Mouse (Mus musculus) kidney, embryonic 16.5 days (tissue): ENCODE measurements at regions not wholly inside any gene's neighbourhood (a gene's known extent, or its start where the extent isn't known, plus 50 kb on each side); places are given as distances from the start of the nearest gene placed in this dataset.

Experiments
- ATAC-seq: fragments of 200-750 bp; cut with Nextera tagmentation; 2 replicates; pipeline ENCODE4 v1.8.0; 2017; ENCODE audit warnings: moderate TSS enrichment; ENCODE audit not compliant: low FRiP score, low TSS enrichment
- H3K27ac ChIP-seq: fragments of 300-500 bp; sonication (generic); 2 replicates; pipeline ENCODE4 v1.5.1; 2014; ENCODE audit warnings: low read length
- H3K27me3 ChIP-seq: fragments of 300-500 bp; sonication (generic); 2 replicates; pipeline ENCODE4 v1.6.1; 2014; ENCODE audit warnings: low read length, control low read depth, mixed read lengths; ENCODE audit not compliant: insufficient read depth
- H3K36me3 ChIP-seq: fragments of 300-500 bp; sonication (generic); 2 replicates; pipeline ENCODE4 v1.6.1; 2014; ENCODE audit warnings: low read length, control low read depth, mixed read lengths; ENCODE audit not compliant: insufficient read depth
- H3K4me1 ChIP-seq: fragments of 300-500 bp; sonication (generic); 2 replicates; pipeline ENCODE4 v1.6.1; 2014; ENCODE audit warnings: low read length, control low read depth, mixed read lengths; ENCODE audit not compliant: insufficient read depth
- H3K4me2 ChIP-seq: fragments of 300-500 bp; sonication (generic); replicated peaks from 2 replicates; pipeline ENCODE4 v1.6.1; 2014; ENCODE audit warnings: low read depth, low read length
- H3K4me3 ChIP-seq: fragments of 300-500 bp; sonication (generic); 2 replicates; pipeline ENCODE4 v1.5.1; 2014; ENCODE audit warnings: mild to moderate bottlenecking, low read length
- H3K9ac ChIP-seq: fragments of 300-500 bp; sonication (generic); replicated peaks from 2 replicates; pipeline ENCODE4 v1.6.1; 2014; ENCODE audit warnings: low read length
- H3K9me3 ChIP-seq: fragments of 300-500 bp; sonication (generic); 2 replicates; pipeline ENCODE4 v1.6.1; 2016; ENCODE audit warnings: low read length, control low read depth
- WGBS: fragments of 180-500 bp; shearing (Covaris S2); extraction: QIAGEN DNeasy Blood & Tissue Kit; methylation state at CpG from one replicate; pipeline ENCODE4 v1.1.7; 2014; 5-methylcytosine and 5-hydroxymethylcytosine counted together

DNA sequence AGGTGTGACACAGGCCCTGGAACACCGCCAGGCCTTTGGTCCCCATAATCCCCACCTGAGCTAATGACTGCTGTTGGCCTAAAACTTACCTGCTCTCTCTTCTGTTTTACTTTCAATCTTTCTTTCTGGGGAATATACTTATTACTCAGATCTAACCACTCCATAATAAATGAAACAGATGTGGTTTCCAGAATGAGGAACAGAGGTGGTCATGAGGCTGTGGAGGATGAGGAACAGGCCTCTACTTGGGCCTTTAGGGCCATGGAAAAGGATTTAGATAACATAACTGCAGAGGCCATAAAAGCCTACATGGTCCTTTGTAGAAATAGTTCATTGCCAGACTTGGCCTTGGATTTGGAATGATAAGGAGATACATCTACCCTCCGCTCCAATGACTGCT is 74.1 kb downstream of the B3gnt5 start:
- H3K9me3 ChIP-seq: no peaks in the 10 kb centered on the region
- H3K4me1 ChIP-seq: no peaks in the 10 kb centered on the region
- no peaks in the 10 kb centered on the region for H3K27me3 ChIP-seq
- 88% methylated on average over 2 of the region's 2 CpGs for WGBS
- H3K27ac ChIP-seq: no peak overlapping the region
- H3K36me3 ChIP-seq: no peaks in the 10 kb centered on the region
- no peak overlapping the region for H3K4me3 ChIP-seq
- no peak for ATAC-seq
- H3K9ac ChIP-seq: no peak overlapping the region
- H3K4me2 ChIP-seq: no peak overlapping the region

DNA sequence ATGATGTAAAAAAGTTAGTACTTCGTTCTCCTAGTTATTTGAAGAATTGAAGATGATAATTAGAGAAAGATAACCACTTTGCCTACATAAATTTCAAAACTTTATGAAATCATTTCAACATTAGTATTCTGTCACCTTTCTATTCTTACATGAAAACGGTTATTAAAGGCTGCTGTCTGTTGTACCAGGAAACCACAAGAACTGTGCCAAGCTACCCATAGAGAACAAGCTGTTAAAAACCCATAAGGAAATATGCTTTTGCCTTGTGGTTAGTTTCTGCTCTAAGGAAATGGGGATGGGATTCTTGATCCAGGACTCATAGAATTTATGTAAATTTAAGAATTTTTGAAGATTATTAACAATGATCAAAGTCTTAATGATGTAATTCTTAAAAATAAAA is 74.7 kb downstream of the B3gnt5 start:
- no peaks in the 10 kb centered on the region for H3K36me3 ChIP-seq
- no peaks in the 10 kb centered on the region for H3K4me1 ChIP-seq
- no peaks in the 10 kb centered on the region for H3K27me3 ChIP-seq
- H3K4me2 ChIP-seq: no peak overlapping the region
- H3K4me3 ChIP-seq: no peak overlapping the region
- no peaks in the 10 kb centered on the region for H3K9me3 ChIP-seq
- no peak for ATAC-seq
- no peak overlapping the region for H3K9ac ChIP-seq
- WGBS: 77% methylated on average over 2 of the region's 2 CpGs
- H3K27ac ChIP-seq: no peak overlapping the region

DNA sequence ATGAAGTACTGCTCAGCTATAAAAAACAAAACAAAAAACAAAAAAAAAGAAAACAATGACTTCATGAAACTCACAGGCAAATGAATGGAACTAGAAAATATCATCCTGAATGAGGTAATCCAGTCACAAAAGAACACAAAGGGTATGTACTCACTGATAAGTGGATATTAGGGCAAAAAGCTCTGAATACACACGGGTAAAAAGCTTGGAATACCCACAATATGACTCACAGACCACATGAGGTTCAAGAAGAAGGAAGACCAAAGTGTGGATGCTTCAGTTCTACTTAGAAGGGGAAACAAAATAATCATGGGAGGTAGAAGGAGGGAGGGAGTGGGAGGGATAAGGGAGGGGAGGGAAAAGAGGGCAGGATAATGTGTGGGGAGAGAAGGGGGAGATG is 79.8 kb downstream of the B3gnt5 start:
- Histone ChIP-seq H3K4me1 (no peaks in the 10 kb centered on the region), H3K9me3 (no peaks in the 10 kb centered on the region), H3K27me3 (no peaks in the 10 kb centered on the region), H3K9ac (no peak overlapping the region), H3K36me3 (no peaks in the 10 kb centered on the region), H3K4me3 (no peak overlapping the region), H3K27ac (no peak overlapping the region), H3K4me2 (no peak overlapping the region)
- no peak for ATAC-seq
- 59% methylated on average over 1 of the region's 1 CpGs for WGBS

DNA sequence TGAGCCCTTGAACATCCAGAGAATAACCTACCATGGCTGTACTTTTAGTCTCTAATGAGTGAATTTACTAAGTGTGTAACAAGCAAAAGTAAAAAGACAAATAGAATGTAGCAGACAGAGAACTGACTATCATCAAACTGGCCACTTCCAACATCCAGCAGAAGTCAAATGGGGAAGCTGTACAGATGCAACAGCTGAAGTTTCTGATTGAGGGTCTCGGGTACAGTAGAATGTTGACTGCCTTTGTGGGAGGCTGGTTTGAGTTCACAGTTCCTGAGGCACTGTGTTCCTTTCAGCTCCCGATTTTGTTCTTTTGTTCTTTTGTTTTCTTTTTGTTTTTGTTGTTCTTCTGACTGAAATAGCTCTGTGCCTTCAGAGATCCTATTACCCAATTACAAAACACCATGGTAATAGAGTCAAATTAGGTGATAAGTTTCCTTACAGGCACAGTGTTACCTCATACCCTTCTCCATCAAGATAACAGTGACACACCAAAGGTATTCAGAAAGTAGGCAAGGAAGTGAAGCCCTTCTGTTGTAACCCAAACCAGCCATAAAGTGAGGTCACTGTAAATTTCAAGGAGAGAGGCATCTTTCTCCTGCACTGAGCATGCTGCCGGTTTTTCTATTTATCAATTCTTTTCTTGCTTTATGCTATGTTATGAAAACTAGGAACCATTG is 82.5 kb downstream of the B3gnt5 start:
- Histone ChIP-seq H3K9ac (no peak overlapping the region), H3K36me3 (no peaks in the 10 kb centered on the region), H3K4me1 (no peaks in the 10 kb centered on the region), H3K9me3 (no peaks in the 10 kb centered on the region), H3K27me3 (no peaks in the 10 kb centered on the region), H3K4me2 (no peak overlapping the region), H3K4me3 (no peak overlapping the region), H3K27ac (no peak overlapping the region)
- 46% methylated on average over 3 of the region's 3 CpGs for WGBS
- no peak for ATAC-seq

DNA sequence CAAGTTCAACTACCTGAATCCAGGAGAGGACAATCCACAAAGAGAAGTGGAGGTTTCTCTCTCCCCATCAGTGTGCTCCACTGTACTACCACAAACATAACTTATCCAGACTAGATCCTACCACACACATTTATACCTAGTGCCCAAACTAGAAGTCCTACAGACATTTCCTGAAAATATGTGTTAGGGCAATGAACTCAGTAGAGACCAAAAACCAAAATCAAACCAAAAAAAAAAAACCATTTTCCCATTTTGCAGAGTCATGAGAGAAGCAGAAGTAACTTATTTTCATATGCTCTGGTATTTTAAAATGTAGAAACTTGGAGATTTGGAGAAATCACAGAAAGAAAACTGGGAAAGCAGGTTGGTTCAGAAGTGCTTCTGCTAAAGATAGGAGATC is 83.7 kb downstream of the B3gnt5 start:
- H3K9ac ChIP-seq: no peak overlapping the region
- no peak for ATAC-seq
- no peaks in the 10 kb centered on the region for H3K9me3 ChIP-seq

GRCm38 (mm10) chr16:19848395-19848794 is 88.4 kb downstream of the B3gnt5 start:
- Histone ChIP-seq H3K4me2 (no peak overlapping the region), H3K9me3 (0 out of 2 replicates have a peak, but pooled peaks cover under 1% of the 10 kb centered on the region), H3K4me1 (no peaks in the 10 kb centered on the region), H3K4me3 (no peak overlapping the region), H3K9ac (no peak overlapping the region), H3K27ac (no peak overlapping the region), H3K36me3 (no peaks in the 10 kb centered on the region), H3K27me3 (no peaks in the 10 kb centered on the region)
- WGBS: 23% methylated on average over 1 of the region's 1 CpGs
- no peak for ATAC-seq

More for the DNA sequence above, 83.7 kb downstream of the B3gnt5 start:
- no peak overlapping the region for H3K4me2 ChIP-seq
- H3K27me3 ChIP-seq: no peaks in the 10 kb centered on the region
- no peaks in the 10 kb centered on the region for H3K36me3 ChIP-seq
- H3K4me3 ChIP-seq: no peak overlapping the region
- H3K4me1 ChIP-seq: no peaks in the 10 kb centered on the region
- no peak overlapping the region for H3K27ac ChIP-seq

- H3K27me3 ChIP-seq: no peaks in the 10 kb centered on the region
- H3K4me3 ChIP-seq: no peak overlapping the region
- no peaks in the 10 kb centered on the region for H3K4me1 ChIP-seq
- H3K9me3 ChIP-seq: no peaks in the 10 kb centered on the region
- no peaks in the 10 kb centered on the region for H3K36me3 ChIP-seq
- H3K4me2 ChIP-seq: no peak overlapping the region
- 81% methylated on average over 5 of the region's 5 CpGs for WGBS
- no peak for ATAC-seq
- H3K9ac ChIP-seq: no peak overlapping the region
- H3K27ac ChIP-seq: no peak overlapping the region
Measured at GRCm38 (mm10) chr16:19865306-19865705, 105.3 kb downstream of the B3gnt5 start.

GRCm38 (mm10) chr16:19865931-19866330 is 105.9 kb downstream of the B3gnt5 start:
- Histone ChIP-seq H3K9ac (no peak overlapping the region), H3K36me3 (no peaks in the 10 kb centered on the region), H3K4me3 (no peak overlapping the region), H3K4me2 (no peak overlapping the region), H3K27ac (no peak overlapping the region), H3K9me3 (no peaks in the 10 kb centered on the region), H3K4me1 (no peaks in the 10 kb centered on the region), H3K27me3 (no peaks in the 10 kb centered on the region)
- ATAC-seq: no peak

DNA sequence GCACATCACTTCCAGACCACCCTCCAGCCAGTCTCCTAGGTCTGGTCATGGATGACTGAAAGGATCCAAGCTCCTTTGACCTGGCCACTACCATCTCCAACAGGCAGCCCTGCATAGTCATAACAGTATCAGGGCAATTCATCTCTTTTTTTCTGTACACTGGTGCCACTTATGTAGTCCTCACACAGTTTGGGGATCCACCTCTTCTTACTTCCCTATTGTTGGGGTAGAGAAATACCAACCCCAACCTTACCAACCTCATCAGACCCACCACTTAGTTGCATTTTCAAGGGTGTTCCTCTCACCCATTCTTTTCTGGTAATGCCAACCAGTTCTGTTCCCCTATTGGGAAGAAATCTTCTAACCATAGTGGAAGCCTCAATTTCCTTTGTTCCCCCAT is 109.4 kb downstream of the B3gnt5 start:
- H3K4me3 ChIP-seq: no peak overlapping the region
- H3K9me3 ChIP-seq: no peaks in the 10 kb centered on the region
- no peaks in the 10 kb centered on the region for H3K27me3 ChIP-seq
- H3K36me3 ChIP-seq: no peaks in the 10 kb centered on the region
- no peaks in the 10 kb centered on the region for H3K4me1 ChIP-seq
- H3K27ac ChIP-seq: no peak overlapping the region
- no peak overlapping the region for H3K9ac ChIP-seq
- no peak for ATAC-seq
- H3K4me2 ChIP-seq: no peak overlapping the region

DNA sequence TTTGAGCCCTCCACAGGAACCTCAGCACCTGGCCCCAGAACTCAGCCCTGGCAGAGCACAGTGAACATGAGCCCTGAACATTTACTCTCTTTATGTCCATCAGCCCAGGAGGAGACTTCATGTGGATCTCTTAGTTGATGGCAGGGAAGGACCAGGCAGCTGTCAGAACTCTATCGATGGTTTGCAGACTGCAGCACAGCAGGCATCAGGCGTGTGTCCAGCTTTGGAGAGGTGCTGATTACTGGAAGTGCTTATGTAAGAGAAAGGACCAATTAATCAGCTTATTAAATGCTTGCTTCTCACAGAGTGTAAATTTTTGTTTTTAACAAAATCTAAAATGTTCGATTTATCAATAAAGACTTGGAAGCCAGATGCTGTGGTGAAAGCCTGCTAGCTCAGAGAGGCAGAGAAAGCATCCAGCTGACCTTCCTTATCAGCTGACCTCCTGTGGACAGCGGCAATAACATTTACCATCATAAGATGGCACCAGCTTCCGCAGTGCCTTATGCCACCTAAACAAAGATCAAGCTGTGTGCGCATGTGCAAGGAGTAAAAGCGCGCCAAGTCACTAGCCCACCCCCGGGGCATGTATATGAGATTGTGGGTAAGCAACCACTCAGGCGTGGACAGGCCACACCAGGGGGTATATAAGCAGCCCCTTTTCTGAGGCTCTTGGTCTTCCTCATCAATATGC is 105.8 kb downstream of the Klhl6 start:
- H3K9ac ChIP-seq: no peak overlapping the region
- H3K4me2 ChIP-seq: no peak overlapping the region
- no peak overlapping the region for H3K27ac ChIP-seq
- no peaks in the 10 kb centered on the region for H3K36me3 ChIP-seq
- no peaks in the 10 kb centered on the region for H3K9me3 ChIP-seq
- no peak for ATAC-seq
- no peaks in the 10 kb centered on the region for H3K27me3 ChIP-seq
- H3K4me3 ChIP-seq: no peak overlapping the region
- no peaks in the 10 kb centered on the region for H3K4me1 ChIP-seq
- WGBS: 74% methylated on average over 10 of the region's 10 CpGs
